Mouse (Mus musculus) retina, postnatal 7 days (tissue): Measurements from ENCODE around the gene Atxn2.

Experiments used
- DNase-seq: peaks from one replicate; pipeline ENCODE4 v3.0.0-alpha.2; 2012; ENCODE audit warnings: low read depth, low spot score

Gene Atxn2

DNA sequence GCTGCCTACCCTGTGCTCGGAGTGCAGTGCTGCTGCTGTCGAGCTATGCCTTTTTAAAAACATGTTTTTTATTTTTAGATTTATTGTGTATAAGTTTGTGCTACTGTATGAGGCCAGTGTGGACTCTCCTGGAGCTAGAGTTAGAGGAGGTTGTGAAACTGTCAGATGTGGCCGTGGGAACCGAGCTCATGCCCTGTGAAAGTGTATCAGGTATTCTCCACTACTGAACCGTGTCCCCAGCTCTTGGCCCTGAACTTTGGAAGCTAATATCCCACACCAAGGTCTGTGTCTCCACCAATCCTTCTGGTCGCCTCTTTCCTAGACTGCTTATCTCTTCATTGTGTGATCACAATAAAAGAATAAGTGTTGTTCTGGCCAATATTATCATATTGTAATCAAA is 51.8 kb downstream of the Atxn2 start:
- DNase-seq: no peak

DNA sequence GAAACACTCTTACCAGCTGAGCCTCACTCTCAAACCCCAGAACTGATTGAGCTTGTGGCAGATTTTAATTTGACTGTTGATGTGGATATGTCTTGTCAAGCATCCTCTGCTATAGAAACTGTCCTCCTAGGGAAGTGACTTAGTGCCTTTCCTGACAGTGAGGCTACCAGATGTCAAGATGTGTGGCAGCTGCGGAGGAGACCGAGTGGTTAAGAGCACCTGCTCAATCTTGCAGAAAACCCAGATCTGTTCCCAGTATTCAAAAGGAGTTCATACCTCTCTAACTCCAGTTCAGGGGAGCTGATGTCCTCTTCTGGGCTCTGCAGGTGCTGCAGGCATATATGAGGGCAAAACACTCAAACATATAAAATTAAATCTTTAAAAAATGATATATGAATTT is 53.9 kb downstream of the Atxn2 start:
- no peak for DNase-seq

DNA sequence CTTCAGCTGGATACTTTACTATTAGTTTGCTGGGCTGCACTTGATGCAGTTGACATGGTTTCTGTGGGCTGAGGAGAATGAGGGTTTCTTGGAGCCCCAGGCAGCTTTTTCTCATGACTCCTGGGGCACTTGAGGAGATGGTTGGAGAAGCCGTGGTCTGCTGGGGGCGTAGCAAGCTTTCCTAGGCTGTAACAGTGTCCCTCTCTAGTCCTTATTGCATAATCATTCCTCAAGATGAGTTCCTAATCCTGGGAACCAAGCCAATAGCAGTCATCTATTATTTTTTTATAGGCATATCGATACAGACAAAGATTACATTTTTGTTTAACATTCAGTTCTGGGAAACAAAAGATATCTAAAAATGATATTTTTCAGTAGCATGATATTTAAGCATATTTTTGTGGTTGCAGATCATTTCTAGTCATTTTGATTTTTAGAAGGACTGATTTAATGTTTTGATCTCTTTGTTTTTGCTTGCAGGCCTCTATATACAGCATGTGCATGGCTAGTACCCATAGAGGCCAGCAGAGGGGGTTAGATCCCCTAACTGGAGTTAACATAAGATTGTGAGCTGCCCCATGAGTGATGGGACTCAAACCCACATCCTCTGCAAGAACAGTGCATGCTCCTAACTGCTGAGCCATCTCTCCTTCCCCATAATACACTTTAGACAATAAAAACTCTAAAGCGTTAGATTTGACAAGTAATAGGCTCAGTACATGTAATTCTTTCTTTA is 55.1 kb downstream of the Atxn2 start:
- DNase-seq: no peak

DNA sequence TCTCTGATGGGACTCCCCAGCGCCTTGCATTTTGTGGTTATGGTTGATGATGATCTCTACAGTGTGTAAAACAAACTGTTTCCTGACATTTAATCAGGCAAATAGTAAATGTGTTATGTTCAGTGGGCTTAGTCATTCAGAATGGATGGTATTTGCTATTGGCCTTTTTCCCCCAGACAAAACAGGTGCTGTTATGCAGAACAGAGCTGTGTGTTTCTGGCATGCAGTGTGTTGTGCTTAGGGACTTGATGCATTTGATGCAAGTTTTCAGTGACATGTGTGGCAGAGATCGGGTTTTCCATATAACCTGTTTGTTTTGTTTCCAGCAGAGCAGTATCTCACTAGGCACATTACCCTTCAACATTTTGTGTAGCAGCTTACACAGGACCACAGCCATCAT is 56.4 kb downstream of the Atxn2 start:
- DNase-seq: no peak

DNA sequence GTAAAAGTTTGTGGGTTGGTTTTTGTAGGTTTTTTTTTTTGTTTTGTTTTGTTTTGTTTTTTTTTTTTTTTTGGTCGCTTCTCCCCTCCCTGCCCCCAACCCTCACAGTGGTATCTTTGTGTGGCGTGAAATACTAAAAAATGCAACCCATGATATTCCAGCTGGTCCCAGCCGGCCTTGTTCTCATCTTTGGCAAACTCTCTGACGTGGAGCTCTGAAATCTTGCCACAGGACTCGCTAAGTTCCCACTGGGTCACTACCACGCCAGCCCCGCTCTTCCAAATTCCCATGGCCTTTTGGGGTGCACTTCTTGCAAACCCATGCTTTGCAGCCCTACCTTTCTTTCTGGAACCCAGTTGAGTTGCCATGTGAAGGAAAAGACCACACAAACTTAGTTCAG is 58.7 kb downstream of the Atxn2 start:
- no peak for DNase-seq

DNA sequence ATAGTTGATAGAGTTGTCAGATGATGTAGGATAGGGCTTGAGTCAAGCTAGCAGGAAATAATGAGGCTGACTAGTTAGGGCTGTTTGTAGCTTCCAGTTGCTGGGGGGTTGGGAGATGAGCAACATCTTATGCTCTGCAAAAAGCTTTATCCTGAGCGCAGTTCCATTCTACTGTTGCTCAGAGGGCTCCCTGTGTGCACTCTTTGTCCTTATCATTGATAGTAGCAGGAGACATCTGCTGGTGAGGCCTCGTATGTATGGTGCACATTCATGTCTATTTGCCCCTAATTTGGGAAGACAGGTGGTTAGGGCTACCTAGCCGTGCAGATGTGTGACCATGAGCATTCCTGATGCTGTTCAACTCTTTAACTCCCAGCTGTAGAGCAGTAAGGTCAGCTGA is 60.5 kb downstream of the Atxn2 start:
- no peak for DNase-seq

DNA sequence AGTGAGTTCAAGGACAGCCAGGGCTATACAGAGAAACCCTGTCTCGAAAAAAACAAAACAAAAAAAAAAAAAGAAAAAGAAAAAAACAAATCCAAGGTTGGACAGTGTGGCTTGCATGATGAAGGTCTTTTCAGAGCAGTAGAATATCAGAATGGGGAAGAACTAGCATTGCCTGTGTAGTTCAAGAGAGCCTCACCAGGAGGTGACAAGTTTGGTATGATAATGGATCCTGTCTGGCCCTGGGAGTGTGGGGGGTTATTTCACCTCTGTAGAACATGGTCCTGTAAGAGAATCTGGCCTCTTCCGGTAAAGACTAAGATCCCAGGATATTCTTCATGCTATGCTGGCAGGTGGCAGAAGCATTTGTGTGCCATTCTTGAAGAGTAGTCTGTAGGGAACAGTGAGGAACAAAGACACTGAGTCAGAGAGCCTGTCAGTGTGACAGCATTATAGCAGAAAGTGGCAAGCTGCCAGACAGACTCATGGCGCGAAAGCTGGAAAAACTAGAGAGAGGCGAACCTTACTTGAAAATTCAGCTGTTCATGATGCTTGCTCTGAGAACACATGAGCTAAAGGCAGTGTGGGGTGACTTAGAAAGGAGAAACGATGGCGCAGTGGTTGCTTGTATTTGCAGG is 67.5 kb downstream of the Atxn2 start:
- DNase-seq: no peak

DNA sequence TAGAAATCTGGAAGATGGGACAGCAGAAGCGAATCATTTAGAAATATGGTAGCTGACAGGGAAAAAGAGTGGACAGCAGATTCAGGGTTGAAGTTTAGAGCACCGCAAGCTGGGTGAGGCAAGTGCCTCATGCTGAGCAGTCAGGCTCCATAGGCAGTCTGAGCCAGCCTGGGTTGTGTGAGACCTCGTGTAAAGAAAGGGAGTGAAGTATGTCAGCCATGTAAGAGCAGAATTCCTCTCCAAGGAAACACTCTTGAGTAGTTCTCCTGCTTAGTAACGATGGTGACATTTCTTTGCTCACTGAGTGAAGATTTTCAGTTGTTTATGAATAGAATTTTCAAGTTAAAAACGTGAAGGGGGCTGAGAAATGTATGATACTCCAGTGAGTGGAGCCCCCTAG is 69.0 kb downstream of the Atxn2 start:
- no peak for DNase-seq

DNA sequence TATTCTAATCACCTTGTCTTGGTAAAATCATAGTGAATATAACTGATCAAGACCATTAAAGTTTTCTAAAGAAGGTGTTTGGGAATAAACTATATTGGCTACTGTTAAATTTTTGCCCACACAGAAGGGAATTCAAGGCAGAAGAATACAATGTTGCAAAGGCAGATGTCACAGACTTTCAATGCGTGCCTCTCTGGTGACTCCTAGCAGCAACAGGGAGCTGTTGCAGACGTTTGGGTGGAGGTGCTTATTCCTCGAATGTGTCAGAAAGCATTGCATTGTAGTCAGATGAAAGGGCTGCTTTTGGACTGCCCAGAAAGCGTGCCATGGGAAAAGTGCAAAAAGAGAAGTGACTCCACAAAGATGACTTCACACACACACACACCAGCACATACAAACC is 71.3 kb downstream of the Atxn2 start:
- DNase-seq: no peak

DNA sequence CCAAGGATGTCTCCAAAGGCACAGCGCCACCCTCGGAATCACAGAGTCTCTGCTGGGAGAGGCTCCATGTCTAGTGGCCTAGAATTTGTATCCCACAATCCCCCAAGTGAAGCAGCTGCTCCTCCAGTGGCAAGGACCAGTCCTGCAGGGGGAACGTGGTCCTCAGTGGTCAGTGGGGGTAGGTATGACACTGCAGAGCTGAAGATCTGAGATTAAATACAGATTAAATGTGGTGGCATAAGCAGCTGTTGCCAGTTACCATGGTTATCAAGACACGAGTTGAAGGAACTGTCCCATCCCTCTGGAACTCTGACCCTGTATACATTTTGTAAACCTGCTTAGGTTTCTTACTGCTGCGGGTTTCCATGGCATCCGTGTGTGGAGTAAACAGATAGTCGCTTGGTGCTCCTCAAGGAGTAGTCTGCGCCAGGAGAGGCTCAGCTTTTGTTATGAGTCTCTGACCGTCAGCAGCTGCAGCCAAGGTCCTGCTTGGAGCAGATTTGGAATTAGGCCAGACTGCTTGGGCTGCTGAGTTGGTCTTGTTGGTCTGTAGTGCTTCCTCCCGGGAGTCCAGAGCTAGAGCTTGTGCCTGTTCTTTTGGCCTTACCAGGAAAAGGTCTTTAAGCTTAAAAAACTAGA is 72.8 kb downstream of the Atxn2 start:
- peak; percentile 33 for DNase-seq

DNA sequence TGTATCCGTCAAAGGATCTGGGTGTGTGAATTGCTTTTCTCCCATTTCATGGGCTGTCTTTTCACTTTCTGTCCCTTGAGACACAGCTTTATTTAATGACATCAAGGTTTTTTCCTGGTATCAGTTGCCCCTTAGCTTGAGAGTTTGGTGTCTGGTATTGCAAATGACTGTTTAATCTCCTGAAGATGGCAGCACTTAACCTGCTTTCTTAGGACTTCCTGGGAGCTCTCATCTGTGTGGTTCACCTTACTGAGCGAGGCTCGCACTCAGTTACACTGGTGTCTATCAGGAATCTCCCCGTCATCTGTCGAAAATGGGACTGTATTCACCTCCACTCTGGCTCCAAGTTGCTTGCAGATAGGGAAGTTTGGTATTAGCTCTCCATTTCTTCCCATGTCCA is 79.9 kb downstream of the Atxn2 start:
- no peak for DNase-seq

DNA sequence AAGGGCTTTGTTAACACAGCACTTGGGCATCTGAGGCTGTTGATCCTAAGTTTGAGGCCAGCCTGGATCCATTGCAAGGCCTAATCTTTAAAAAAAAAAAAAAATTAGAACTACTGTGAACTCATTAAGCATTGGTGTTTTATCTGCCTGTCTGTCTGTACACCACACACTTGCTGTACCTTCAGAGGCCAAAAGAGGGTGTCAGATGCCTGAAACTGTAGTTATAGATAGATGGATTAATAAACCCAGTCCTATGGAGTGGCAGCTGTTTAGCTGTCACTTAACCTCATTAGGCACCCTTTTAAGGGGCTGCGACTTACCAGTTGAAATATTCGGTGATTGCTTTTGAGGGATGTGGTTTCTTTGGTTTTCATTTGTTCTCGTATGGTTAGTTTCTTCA is 84.7 kb downstream of the Atxn2 start:
- DNase-seq: peak; percentile 17

DNA sequence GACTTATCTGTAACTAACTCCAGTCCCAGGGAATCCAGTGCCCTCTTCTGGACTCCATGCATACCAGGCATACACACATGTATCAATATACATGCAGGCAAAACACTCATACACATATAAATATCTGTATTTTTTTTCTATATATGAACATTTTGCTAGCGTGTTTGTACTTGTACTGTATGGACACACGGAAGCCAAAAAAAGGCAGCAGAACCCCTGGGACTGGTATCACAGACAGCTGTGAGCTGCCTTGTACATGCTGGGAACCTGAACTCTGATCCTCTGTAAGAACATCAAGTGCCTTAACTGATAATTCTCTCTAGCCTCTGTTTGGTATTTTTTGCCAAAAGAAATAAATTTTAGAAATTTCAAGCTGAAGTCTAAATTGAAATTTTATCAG is 87.3 kb downstream of the Atxn2 start:
- no peak for DNase-seq

DNA sequence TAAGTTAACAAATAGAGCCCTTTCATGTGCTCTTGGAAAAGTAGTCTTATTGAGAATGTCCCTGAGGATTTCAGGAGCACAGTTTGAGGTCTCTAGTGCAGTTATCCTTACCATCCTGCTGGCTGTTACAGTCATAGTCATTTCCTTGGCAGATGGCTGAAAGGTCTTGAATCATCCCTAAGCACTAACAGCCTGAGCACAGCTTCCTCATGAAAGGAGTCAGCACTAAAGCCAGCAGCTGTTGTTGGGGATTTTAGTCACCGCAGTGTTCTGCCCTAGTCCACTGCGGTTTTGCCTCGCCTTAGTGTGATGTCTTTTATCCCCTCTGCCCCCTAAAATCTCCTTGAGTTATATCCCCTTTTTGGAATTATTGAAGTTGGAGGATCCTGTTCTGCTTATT is 96.0 kb downstream of the Atxn2 start:
- DNase-seq: peak; percentile 23

DNA sequence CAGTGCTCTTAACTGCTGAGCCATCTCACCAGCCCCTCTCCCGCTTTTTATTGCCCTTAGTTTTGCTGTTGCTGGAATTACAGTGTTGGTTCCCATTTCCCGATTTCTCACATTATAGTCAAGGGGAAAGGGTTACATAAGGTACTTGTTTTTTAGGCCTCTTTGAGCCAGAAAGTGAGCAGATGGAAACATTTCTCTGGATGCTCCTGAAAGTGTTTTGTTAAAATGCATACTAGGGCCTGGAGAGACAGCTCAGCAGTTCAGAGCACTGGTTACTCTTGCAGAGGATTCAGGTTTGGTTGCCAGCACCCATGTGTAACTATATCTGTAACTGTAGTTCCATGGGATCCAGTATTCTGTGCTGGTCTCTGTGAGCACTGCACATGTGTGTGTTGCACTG is 97.1 kb downstream of the Atxn2 start:
- DNase-seq: no peak

DNA sequence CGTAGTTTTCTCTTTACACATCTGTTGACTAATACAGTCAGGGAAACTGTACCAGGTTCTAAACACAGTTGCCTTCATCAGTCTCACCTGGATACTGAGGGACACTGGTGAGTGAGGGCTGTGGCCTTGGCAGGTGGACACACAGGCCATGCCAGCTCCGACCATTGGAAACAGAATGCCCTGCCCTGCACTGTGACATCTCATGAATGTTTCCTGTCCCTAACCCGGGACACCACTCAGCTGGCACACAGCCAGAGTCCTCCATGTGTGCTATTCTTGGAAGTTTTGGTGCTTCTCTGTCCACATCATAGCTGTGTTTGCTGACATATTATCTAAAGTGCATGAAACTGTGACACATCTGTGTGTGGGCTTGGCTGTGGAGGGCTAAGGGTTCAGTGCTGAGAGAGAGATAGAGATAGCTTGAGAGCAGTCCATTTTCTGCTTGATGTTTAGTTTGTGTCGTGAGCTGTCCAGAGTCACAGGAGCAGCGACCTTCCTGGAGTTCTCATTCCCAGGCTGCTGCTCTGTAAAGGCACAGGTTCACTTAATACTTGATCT is 98.6 kb downstream of the Atxn2 start:
- no peak for DNase-seq

DNA sequence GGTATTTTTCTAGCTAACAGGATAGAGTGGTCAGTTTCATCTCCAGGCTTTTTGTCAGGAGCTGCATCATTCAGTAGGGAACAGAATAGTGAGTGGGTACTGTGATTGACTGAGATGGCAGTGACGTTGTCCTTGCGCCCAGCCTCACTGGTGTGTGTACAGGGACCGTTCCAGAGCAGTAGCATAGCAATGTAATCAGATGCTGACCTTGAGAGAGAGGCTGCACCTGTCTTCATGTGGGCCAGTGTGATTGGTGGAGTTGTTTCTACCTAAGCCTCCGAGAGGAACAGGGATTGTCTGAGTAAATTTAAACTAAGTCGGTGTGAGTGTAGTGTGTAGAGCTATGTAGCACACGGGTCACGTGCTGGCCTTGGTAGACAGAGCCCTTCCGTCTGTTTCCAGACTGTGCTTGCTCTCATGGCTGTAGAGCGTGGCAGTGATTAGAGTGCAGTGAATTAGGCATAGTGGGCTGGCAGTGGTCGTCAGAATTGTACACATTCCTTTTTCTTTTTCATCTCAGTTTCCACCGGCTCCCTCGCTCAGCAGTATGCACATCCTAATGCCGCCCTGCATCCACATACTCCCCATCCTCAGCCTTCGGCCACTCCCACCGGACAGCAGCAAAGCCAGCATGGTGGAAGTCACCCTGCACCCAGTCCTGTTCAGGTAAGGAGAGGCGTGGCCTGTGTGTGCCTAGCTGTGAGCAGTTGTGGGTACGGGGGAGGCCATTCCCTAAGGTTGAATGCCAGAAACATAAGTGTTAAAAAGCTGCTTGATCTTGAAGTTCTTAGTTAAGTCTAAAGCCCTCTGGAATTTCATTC is 99.4 kb downstream of the Atxn2 start:
- no peak for DNase-seq

DNA sequence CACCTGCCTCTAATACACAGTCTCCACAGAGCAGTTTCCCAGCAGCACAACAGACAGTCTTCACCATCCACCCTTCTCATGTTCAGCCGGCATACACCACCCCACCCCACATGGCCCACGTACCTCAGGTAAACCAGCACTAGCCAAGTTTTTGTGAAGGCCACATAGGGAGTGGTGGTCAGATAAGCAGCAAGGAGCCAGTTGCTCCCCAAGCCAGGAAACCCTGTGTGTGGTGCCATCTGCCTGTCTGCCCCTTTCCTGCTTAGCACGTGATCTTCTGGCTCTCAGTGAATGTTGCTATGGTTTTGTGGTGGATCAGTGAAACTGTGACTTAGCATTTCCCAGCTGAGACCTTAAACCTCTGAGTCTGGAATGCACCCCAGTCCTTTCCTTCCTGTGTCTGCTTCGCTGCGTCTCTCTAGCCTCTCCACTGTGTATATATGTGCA is 100.4 kb downstream of the Atxn2 start:
- DNase-seq: no peak

DNA sequence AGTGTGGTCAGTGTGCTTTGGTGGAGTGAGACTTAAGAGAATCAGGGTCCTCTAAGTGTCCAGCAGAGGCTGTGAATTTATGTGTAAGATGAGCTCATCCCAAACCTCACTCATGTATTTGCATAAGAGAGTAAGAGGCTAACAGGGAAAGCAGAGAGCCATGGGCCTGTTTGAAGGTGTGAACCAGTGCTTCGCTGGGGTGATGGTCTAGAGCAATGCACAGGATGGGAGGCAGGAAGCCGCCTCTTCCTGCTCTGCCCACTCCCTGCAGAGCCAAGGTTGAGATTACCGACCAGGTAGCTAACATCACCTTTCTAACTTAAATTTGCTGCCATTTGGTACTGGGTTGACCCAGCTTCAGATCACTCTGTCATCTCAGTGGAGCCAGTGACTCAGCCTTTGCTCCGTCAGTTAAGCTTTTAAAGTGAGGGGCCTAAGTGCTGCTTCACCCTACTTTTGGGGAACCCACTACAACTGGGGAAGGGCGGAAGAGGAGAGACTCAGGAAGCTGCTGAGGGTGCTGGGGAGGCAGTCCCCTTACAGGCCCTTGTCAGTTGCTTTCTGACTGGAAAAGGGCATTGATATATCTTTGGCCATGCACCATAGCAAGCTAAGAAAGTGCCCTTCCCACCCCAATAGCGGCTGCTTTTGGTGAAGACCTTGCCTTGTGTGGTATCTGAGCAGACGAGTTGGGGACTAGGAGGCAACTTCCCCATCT is 101.5 kb downstream of the Atxn2 start:
- DNase-seq: no peak

DNA sequence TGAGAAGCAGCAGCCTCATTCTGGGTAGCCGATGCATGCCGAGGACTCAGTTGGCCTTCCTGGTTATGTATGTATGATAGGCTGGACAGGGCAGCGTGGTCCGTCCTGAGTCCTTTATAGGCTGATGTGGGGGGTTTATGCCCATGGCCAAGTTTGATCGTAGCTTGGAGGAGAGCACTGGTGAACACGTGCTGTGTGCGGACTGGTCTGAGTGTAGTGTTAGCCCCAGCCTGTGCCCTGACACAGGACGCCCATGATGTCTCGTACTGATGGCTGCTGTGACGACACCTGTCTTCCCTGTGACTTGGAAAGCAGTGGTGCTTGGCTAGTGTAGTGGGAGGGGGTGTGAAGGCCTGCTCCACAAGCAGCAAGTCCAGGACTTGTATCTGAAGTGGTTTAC is 102.6 kb downstream of the Atxn2 start:
- no peak for DNase-seq

DNA sequence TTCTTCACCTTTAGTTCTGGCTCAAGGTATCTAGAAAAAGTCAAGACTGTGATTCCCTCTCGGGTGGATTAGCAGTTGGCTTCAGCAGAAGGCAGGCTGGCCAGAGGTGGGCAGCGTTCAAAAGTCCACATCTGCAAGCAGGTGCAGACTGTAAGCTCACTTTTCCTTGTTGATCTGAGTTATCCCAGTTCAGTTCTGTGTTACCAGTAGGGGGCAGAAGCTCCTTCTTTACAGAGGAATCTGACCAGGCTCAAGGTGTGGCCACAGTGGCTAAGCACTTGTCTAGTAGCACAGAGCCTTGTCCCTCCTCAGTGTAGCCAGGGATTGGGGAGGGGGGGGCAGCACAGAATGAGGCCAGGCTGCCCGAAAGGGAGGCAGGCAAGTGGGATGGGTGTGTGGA is 103.9 kb downstream of the Atxn2 start:
- DNase-seq: no peak
